Mouse (Mus musculus) spleen, adult 2 months (tissue): Measurements from ENCODE around the gene Prps1l3.

Experiments
- CTCF ChIP-seq: fragments of 200-500 bp; IDR thresholded peaks from 2 replicates; pipeline ENCODE4 v1.5.1; 2011; ENCODE audit warnings: mild to moderate bottlenecking, inconsistent platforms; ENCODE audit not compliant: insufficient read depth, insufficient read length, insufficient replicate concordance; ENCODE audit errors: extremely low read depth
- POLR2A ChIP-seq: fragments of 200-500 bp; IDR thresholded peaks from 2 replicates; pipeline ENCODE4 v1.6.1; 2011; ENCODE audit warnings: low read depth, low read length, inconsistent platforms

DNA sequence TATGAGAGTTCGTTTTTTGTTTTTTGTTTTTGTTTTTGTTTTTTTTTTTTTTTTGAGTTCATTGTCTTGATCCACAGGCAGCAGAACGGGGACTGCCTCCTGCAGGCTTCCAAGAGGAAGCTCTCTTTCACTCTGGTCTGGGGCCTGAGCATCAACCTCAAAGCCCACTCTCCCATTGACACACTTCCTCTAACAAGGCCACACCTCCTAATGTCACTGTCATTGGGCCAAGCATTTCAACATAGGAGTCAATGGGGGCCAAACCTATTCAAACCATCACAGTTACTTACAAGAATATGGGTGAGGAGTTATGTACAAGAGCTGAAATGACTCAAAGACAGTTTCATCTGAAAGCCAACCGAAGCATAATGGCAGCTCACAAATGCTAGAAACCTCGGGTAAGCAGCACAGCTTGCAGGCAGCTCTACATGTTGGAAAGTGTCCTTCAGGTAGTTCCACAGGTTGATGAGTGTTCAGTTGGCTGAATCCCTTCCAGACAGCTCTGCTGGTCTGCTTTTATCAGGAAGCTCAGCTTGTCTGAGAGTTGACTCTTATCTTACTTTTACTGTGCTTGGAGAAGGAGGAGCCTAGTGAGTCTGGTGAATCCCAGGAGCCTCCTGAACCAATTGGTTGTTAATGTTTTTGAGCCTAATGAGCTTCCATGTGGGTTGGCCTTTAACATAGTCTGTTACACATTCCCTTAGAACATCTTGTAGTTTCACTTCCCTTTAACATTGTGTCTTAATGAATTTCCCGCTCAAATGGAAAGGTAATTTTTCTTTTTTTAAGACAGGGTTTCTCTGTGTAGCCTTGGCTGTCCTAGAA, 13.7 kb downstream of the Prps1l3 start:
- TF ChIP-seq POLR2A (no peak), CTCF (no peak)
